In genomic region chr3:25688789-25689464, GRCm38 (mm10) we compare ENCODE assay signal across 21 mouse cellular contexts.
A peak's percentile ranks its signal among the peaks of the same experiment; 100 is the strongest.
DNase-seq lines count a peak whose midpoint lies in the region; ATAC-seq lines count a peak whose summit lies in the region.
"Had no signal": no experiment of that assay in that cellular context is flagged by ENCODE, and none has a peak within 500 bp of the region (broad histone marks: within the 10 kb centered on the region; RNA-seq: fewer than 3 reads in every experiment).

No protein-coding gene starts in this region.

- H3K9ac ChIP-seq in hindbrain, embryonic 14.5 days = no peak overlapping the region
- H3K9ac ChIP-seq in hindbrain, embryonic 12.5 days = no peak overlapping the region
- H3K9ac ChIP-seq in heart, embryonic 11.5 days (ENCODE audit: low read depth, low read length) = no peak overlapping the region
- H3K9ac ChIP-seq: embryonic facial prominence, embryonic 15.5 days; kidney, embryonic 15.5 days; limb, embryonic 13.5 days; liver, embryonic 14.5 days had no signal

- WGBS in hindbrain, embryonic 14.5 days = 77% methylated on average over 6 of the region's 6 CpGs
- WGBS in hindbrain, embryonic 12.5 days = 81% methylated on average over 6 of the region's 6 CpGs
- 70% methylated on average over 6 of the region's 6 CpGs for WGBS in heart, embryonic 11.5 days (ENCODE audit: insufficient replicate concordance)

- H3K4me1 ChIP-seq in hindbrain, embryonic 14.5 days (replicated peaks; ENCODE audit: control insufficient read depth, insufficient read depth, low read length) = no peaks in the 10 kb centered on the region
- no peaks in the 10 kb centered on the region for H3K4me1 ChIP-seq in hindbrain, embryonic 12.5 days
- no peaks in the 10 kb centered on the region for H3K4me1 ChIP-seq in heart, embryonic 11.5 days (ENCODE audit: control insufficient read depth, insufficient read depth, low read length)
- H3K4me1 ChIP-seq: embryonic facial prominence, embryonic 15.5 days; kidney, embryonic 15.5 days; limb, embryonic 13.5 days; megakaryocyte, embryonic 14.5 days had no signal

- H3K4me3 ChIP-seq in hindbrain, embryonic 14.5 days (replicated peaks; ENCODE audit: low read length) = no peak overlapping the region
- H3K4me3 ChIP-seq in hindbrain, embryonic 12.5 days = no peak overlapping the region
- no peak overlapping the region for H3K4me3 ChIP-seq in heart, embryonic 11.5 days (ENCODE audit: low read depth, low read length)
- H3K4me3 ChIP-seq: embryonic facial prominence, embryonic 15.5 days; kidney, embryonic 15.5 days; limb, embryonic 13.5 days; megakaryocyte, embryonic 14.5 days had no signal

- H3K27ac ChIP-seq in hindbrain, embryonic 14.5 days = no peak overlapping the region
- H3K27ac ChIP-seq in hindbrain, embryonic 12.5 days = no peak overlapping the region
- no peak overlapping the region for H3K27ac ChIP-seq in heart, embryonic 11.5 days (ENCODE audit: low read depth, low read length)
- H3K27ac ChIP-seq: embryonic facial prominence, embryonic 15.5 days; kidney, embryonic 15.5 days; limb, embryonic 13.5 days; liver, embryonic 14.5 days had no signal

- peak; percentile 34; the same call in 1 of the 2 replicates for ATAC-seq in hindbrain, embryonic 14.5 days (ENCODE audit: low FRiP score)
- ATAC-seq in hindbrain, embryonic 12.5 days (ENCODE audit: low FRiP score) = no peak
- ATAC-seq in heart, embryonic 11.5 days (replicated peaks; ENCODE audit: insufficient number of reproducible peaks, low FRiP score, low TSS enrichment) = no peak
- ATAC-seq: lung, postnatal 0 days; midbrain, embryonic 16.5 days had no signal

- no peaks in the 10 kb centered on the region for H3K27me3 ChIP-seq in hindbrain, embryonic 14.5 days (ENCODE audit: control insufficient read depth, insufficient read depth, low read length)
- no peaks in the 10 kb centered on the region for H3K27me3 ChIP-seq in hindbrain, embryonic 12.5 days
- no peaks in the 10 kb centered on the region for H3K27me3 ChIP-seq in heart, embryonic 11.5 days (ENCODE audit: control insufficient read depth, insufficient read depth, low read length)
- H3K27me3 ChIP-seq: embryonic facial prominence, embryonic 15.5 days; kidney, embryonic 15.5 days; limb, embryonic 13.5 days; megakaryocyte, embryonic 14.5 days had no signal

- H3K9me3 ChIP-seq in hindbrain, embryonic 14.5 days (ENCODE audit: control insufficient read depth, low read length) = no peaks in the 10 kb centered on the region
- no peaks in the 10 kb centered on the region for H3K9me3 ChIP-seq in hindbrain, embryonic 12.5 days (replicated peaks)
- H3K9me3 ChIP-seq in heart, embryonic 11.5 days (replicated peaks; ENCODE audit: control insufficient read depth, low read length) = no peaks in the 10 kb centered on the region
- H3K9me3 ChIP-seq: embryonic facial prominence, embryonic 15.5 days; kidney, embryonic 15.5 days; limb, embryonic 13.5 days; megakaryocyte, embryonic 14.5 days had no signal

- H3K4me2 ChIP-seq in hindbrain, embryonic 14.5 days (replicated peaks) = no peak overlapping the region
- H3K4me2 ChIP-seq in hindbrain, embryonic 12.5 days (replicated peaks) = no peak overlapping the region
- no peak overlapping the region for H3K4me2 ChIP-seq in heart, embryonic 11.5 days
- H3K4me2 ChIP-seq: embryonic facial prominence, embryonic 15.5 days; kidney, embryonic 15.5 days; limb, embryonic 13.5 days had no signal

- H3K36me3 ChIP-seq in hindbrain, embryonic 14.5 days (replicated peaks; ENCODE audit: control insufficient read depth, insufficient read depth) = no peaks in the 10 kb centered on the region
- no peaks in the 10 kb centered on the region for H3K36me3 ChIP-seq in hindbrain, embryonic 12.5 days
- H3K36me3 ChIP-seq in heart, embryonic 11.5 days (ENCODE audit: control insufficient read depth, insufficient read depth, low read length) = no peaks in the 10 kb centered on the region
- H3K36me3 ChIP-seq: embryonic facial prominence, embryonic 15.5 days; kidney, embryonic 15.5 days; limb, embryonic 13.5 days had no signal

- DNase-seq in hindbrain, embryonic 14.5 days (ENCODE audit: low spot score) = no peak
- DNase-seq in brain, adult 2 months (ENCODE audit: low read depth, low spot score) = peak; percentile 84
- DNase-seq in cerebellum, adult 11-12 months = peak; percentile 72
- peak; percentile 64 to 72 for DNase-seq in cerebellum, postnatal 25 days
- DNase-seq in urinary bladder, postnatal 10 days (ENCODE audit: low spot score) = no peak
- DNase-seq: adrenal gland, postnatal 10 days; B cell, adult 2 months; gastrocnemius, postnatal 10 days; heart, postnatal 10 days; right cerebral cortex, adult 18-20 months; spleen, adult 18-20 months; thymus, adult 2 months had no signal

Comparison
In these comparisons a context has a peak if more than half of its experiments do, and no peak if none do; other contexts are left out.
1. DNase-seq: peak in brain, adult 2 months (single experiment), cerebellum, adult 11-12 months (single experiment) and cerebellum, postnatal 25 days (2 of 2); none in hindbrain, embryonic 14.5 days (single experiment) and urinary bladder, postnatal 10 days (single experiment).